Mouse (Mus musculus): ENCODE measurements around the gene Fgfr2. TPM values are rescaled to one million over a fixed set of nuclear protein-coding genes. Genes with fewer than 3 reads are reported as not detected.

The Fgfr2 gene
- polyA plus RNA-seq, 1 experiment from 2014 or later: 93.6 TPM

GRCm38 (mm10) chr7:130190329-130190975, 2932.7 kb downstream of the Fgfr2 start:
- 74% methylated on average over 15 of the region's 15 CpGs for WGBS
- no peaks in the 10 kb centered on the region for H3K4me1 ChIP-seq (replicated peaks; ENCODE audit: control insufficient read depth, insufficient read depth, low read length)
- H3K9me3 ChIP-seq (ENCODE audit: control insufficient read depth, low read length): no peaks in the 10 kb centered on the region
- H3K9ac ChIP-seq (ENCODE audit: low read length): no peak overlapping the region
- DNase-seq (ENCODE audit: low spot score) (no peak), ATAC-seq (replicated peaks; ENCODE audit: low FRiP score) (no peak)
- no peak overlapping the region for H3K4me3 ChIP-seq (ENCODE audit: low read depth, low read length)
- H3K4me2 ChIP-seq (ENCODE audit: low read depth, low read length, severe bottlenecking): no peak overlapping the region
- no peaks in the 10 kb centered on the region; the same call in none of the 2 replicates for H3K36me3 ChIP-seq (ENCODE audit: control insufficient read depth, insufficient read depth, low read length)
- no peak overlapping the region for H3K27ac ChIP-seq (ENCODE audit: low read depth, low read length)
- H3K27me3 ChIP-seq (ENCODE audit: control insufficient read depth, insufficient read depth, low read length): no peaks in the 10 kb centered on the region

DNA sequence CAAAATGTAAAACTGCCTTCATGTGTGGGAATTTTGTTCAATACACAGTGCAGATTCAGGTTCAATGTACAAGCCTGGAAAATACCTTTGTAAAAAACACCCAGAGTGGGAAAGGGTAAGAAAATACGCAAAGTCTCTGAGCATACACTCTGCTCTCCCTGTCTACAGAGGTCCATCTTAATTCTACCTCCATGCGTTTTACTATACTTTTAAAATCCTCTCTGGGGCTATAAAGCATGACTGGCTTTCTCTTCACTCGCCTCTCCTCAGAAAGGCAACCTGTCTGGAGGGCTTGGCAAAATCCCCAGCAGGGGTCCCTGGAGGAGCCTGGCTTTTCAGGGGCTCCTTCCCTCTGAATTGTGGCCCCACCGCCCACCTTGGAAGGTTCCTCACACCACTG, 2933.2 kb downstream of the Fgfr2 start:
- Histone ChIP-seq H3K27me3 (ENCODE audit: control insufficient read depth, insufficient read depth, low read length) (no peaks in the 10 kb centered on the region), H3K4me3 (ENCODE audit: low read depth, low read length) (no peak overlapping the region), H3K27ac (ENCODE audit: low read depth, low read length) (no peak overlapping the region), H3K9me3 (ENCODE audit: control insufficient read depth, low read length) (no peaks in the 10 kb centered on the region), H3K9ac (ENCODE audit: low read length) (no peak overlapping the region), H3K4me2 (ENCODE audit: low read depth, low read length, severe bottlenecking) (no peak overlapping the region), H3K36me3 (ENCODE audit: control insufficient read depth, insufficient read depth, low read length) (peaks cover 3% of the 10 kb centered on the region), H3K4me1 (replicated peaks; ENCODE audit: control insufficient read depth, insufficient read depth, low read length) (no peaks in the 10 kb centered on the region)
- ATAC-seq (replicated peaks; ENCODE audit: low FRiP score) (no peak), DNase-seq (ENCODE audit: low spot score) (no peak)
- WGBS: 75% methylated on average over 4 of the region's 4 CpGs

DNA sequence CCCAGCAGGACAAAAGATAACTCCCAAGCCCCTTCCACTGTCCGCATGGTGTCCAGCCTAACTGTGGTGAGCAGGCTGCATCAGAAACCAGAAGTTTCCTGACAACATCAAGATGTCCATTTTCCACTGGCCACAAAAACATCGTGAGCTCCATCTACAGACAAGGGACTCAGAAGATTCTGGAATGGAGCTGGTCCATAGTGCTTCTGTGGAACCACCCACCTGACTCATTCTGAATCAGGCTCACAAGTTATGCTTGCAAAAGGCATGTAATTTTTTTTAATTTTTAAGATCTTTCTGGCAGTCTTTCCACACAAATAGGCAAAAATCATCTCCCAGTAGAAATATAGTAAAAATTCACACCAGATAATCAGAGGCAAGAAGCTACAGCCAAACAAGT, 2935.0 kb downstream of the Fgfr2 start:
- WGBS: 94% methylated on average over 2 of the region's 2 CpGs
- Histone ChIP-seq H3K36me3 (ENCODE audit: control insufficient read depth, insufficient read depth, low read length) (peaks cover 3% of the 10 kb centered on the region), H3K27ac (ENCODE audit: low read depth, low read length) (no peak overlapping the region), H3K4me2 (ENCODE audit: low read depth, low read length, severe bottlenecking) (no peak overlapping the region), H3K4me1 (replicated peaks; ENCODE audit: control insufficient read depth, insufficient read depth, low read length) (no peaks in the 10 kb centered on the region), H3K27me3 (ENCODE audit: control insufficient read depth, insufficient read depth, low read length) (no peaks in the 10 kb centered on the region), H3K9ac (ENCODE audit: low read length) (no peak overlapping the region), H3K4me3 (ENCODE audit: low read depth, low read length) (no peak overlapping the region), H3K9me3 (ENCODE audit: control insufficient read depth, low read length) (no peaks in the 10 kb centered on the region; the same call in 1 of the 2 replicates)
- ATAC-seq (replicated peaks; ENCODE audit: low FRiP score): no peak
- no peak for DNase-seq (ENCODE audit: low spot score)

DNA sequence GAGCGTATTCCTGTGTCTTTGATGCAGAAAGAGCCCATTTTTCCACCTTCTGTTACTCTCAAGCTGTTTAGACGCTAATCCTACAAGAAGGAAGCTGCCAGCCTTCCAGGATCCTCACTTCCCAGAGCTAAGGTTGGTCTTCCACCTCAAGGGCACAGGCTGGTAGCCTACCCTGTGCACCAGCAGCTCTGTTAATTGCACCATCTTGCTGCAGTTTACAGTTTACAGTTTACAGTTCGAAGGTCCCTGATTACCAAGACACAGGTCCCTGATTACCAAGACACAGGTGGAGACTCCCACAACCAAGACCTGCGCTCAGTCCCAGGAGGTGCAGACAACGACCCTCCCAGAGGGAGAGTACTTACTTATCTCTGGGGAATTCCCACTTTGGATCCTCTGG, 2938.3 kb downstream of the Fgfr2 start:
- Histone ChIP-seq H3K4me1 (replicated peaks; ENCODE audit: control insufficient read depth, insufficient read depth, low read length) (no peaks in the 10 kb centered on the region; the same call in 1 of the 2 replicates), H3K9ac (ENCODE audit: low read length) (no peak overlapping the region), H3K4me3 (ENCODE audit: low read depth, low read length) (no peak overlapping the region), H3K4me2 (ENCODE audit: low read depth, low read length, severe bottlenecking) (no peak overlapping the region), H3K27me3 (ENCODE audit: control insufficient read depth, insufficient read depth, low read length) (no peaks in the 10 kb centered on the region), H3K36me3 (ENCODE audit: control insufficient read depth, insufficient read depth, low read length) (peaks cover 3% of the 10 kb centered on the region), H3K27ac (ENCODE audit: low read depth, low read length) (no peak overlapping the region), H3K9me3 (ENCODE audit: control insufficient read depth, low read length) (no peaks in the 10 kb centered on the region; the same call in 1 of the 2 replicates)
- 93% methylated on average over 5 of the region's 5 CpGs for WGBS
- ATAC-seq (replicated peaks; ENCODE audit: low FRiP score) (no peak), DNase-seq (ENCODE audit: low spot score) (no peak)

DNA sequence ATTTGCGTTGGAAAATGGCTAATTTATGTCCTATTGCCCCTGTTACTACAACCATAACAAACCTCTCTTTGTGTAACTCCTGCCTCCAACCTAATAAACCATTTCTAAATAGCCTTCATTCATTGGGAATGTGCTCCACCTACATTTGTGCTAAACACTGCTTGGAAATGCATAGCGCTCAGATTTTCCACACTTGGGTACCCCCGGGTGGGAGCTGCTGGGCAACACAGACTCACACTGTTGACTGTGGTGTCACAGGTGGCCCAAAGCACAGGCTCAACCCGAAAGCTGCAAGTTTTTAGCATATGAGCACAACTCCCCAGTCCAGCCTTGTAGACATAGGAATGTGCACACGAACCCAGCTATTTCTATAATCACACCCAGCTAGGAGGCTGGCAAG, 2939.2 kb downstream of the Fgfr2 start:
- H3K36me3 ChIP-seq (ENCODE audit: control insufficient read depth, insufficient read depth, low read length): peaks cover 3% of the 10 kb centered on the region

GRCm38 (mm10) chr7:130182551-130182950, 2940.6 kb downstream of the Fgfr2 start:
- Histone ChIP-seq H3K4me2 (ENCODE audit: low read depth, low read length, severe bottlenecking) (peak overlapping the region; percentile 12; the same call in 1 of the 2 replicates), H3K27me3 (ENCODE audit: control insufficient read depth, insufficient read depth, low read length) (no peaks in the 10 kb centered on the region), H3K36me3 (ENCODE audit: control insufficient read depth, insufficient read depth, low read length) (peaks cover 5% of the 10 kb centered on the region), H3K4me1 (replicated peaks; ENCODE audit: control insufficient read depth, insufficient read depth, low read length) (no peaks in the 10 kb centered on the region; the same call in 1 of the 2 replicates), H3K4me3 (ENCODE audit: low read depth, low read length) (no peak overlapping the region), H3K9me3 (ENCODE audit: control insufficient read depth, low read length) (no peaks in the 10 kb centered on the region; the same call in 1 of the 2 replicates), H3K27ac (ENCODE audit: low read depth, low read length) (no peak overlapping the region), H3K9ac (ENCODE audit: low read length) (no peak overlapping the region)
- WGBS: 17% methylated on average over 18 of the region's 18 CpGs
- ATAC-seq (replicated peaks; ENCODE audit: low FRiP score): no peak
- DNase-seq (ENCODE audit: low spot score): peak; percentile 68

More for the DNA sequence above, 2939.2 kb downstream of the Fgfr2 start:
- Histone ChIP-seq H3K4me1 (replicated peaks; ENCODE audit: control insufficient read depth, insufficient read depth, low read length) (no peaks in the 10 kb centered on the region; the same call in 1 of the 2 replicates), H3K4me2 (ENCODE audit: low read depth, low read length, severe bottlenecking) (no peak overlapping the region), H3K27me3 (ENCODE audit: control insufficient read depth, insufficient read depth, low read length) (no peaks in the 10 kb centered on the region), H3K9me3 (ENCODE audit: control insufficient read depth, low read length) (no peaks in the 10 kb centered on the region; the same call in 1 of the 2 replicates), H3K4me3 (ENCODE audit: low read depth, low read length) (no peak overlapping the region), H3K27ac (ENCODE audit: low read depth, low read length) (no peak overlapping the region), H3K9ac (ENCODE audit: low read length) (no peak overlapping the region)
- DNase-seq (ENCODE audit: low spot score) (no peak), ATAC-seq (replicated peaks; ENCODE audit: low FRiP score) (no peak)
- WGBS: 70% methylated on average over 5 of the region's 5 CpGs

GRCm38 (mm10) chr7:130178991-130179390, 2944.2 kb downstream of the Fgfr2 start:
- DNase-seq (ENCODE audit: low spot score) (no peak), ATAC-seq (replicated peaks; ENCODE audit: low FRiP score) (no peak)
- Histone ChIP-seq H3K4me2 (ENCODE audit: low read depth, low read length, severe bottlenecking) (no peak overlapping the region), H3K9ac (ENCODE audit: low read length) (no peak overlapping the region), H3K4me3 (ENCODE audit: low read depth, low read length) (no peak overlapping the region), H3K27me3 (ENCODE audit: control insufficient read depth, insufficient read depth, low read length) (no peaks in the 10 kb centered on the region), H3K36me3 (ENCODE audit: control insufficient read depth, insufficient read depth, low read length) (peaks cover 6% of the 10 kb centered on the region; the same call in 1 of the 2 replicates), H3K4me1 (replicated peaks; ENCODE audit: control insufficient read depth, insufficient read depth, low read length) (no peaks in the 10 kb centered on the region; the same call in 1 of the 2 replicates), H3K9me3 (ENCODE audit: control insufficient read depth, low read length) (no peaks in the 10 kb centered on the region; the same call in 1 of the 2 replicates), H3K27ac (ENCODE audit: low read depth, low read length) (no peak overlapping the region)
- WGBS: 65% methylated on average over 3 of the region's 3 CpGs

- Histone ChIP-seq H3K9me3 (ENCODE audit: control insufficient read depth, low read length) (no peaks in the 10 kb centered on the region), H3K36me3 (ENCODE audit: control insufficient read depth, insufficient read depth, low read length) (peaks cover 8% of the 10 kb centered on the region; the same call in 1 of the 2 replicates), H3K27ac (ENCODE audit: low read depth, low read length) (no peak overlapping the region), H3K27me3 (ENCODE audit: control insufficient read depth, insufficient read depth, low read length) (no peaks in the 10 kb centered on the region), H3K4me3 (ENCODE audit: low read depth, low read length) (no peak overlapping the region), H3K4me1 (replicated peaks; ENCODE audit: control insufficient read depth, insufficient read depth, low read length) (no peaks in the 10 kb centered on the region), H3K4me2 (ENCODE audit: low read depth, low read length, severe bottlenecking) (no peak overlapping the region), H3K9ac (ENCODE audit: low read length) (no peak overlapping the region)
- ATAC-seq (replicated peaks; ENCODE audit: low FRiP score): no peak
- WGBS: 80% methylated on average over 5 of the region's 5 CpGs
- no peak for DNase-seq (ENCODE audit: low spot score)
Measured at GRCm38 (mm10) chr7:130177009-130177408, 2946.1 kb downstream of the Fgfr2 start.

GRCm38 (mm10) chr7:130174525-130174924, 2948.6 kb downstream of the Fgfr2 start:
- H3K4me1 ChIP-seq (replicated peaks; ENCODE audit: control insufficient read depth, insufficient read depth, low read length): no peaks in the 10 kb centered on the region
- H3K9ac ChIP-seq (ENCODE audit: low read length): no peak overlapping the region
- ATAC-seq (replicated peaks; ENCODE audit: low FRiP score) (no peak), DNase-seq (ENCODE audit: low spot score) (no peak)
- no peak overlapping the region for H3K4me3 ChIP-seq (ENCODE audit: low read depth, low read length)
- WGBS: 86% methylated on average over 7 of the region's 7 CpGs
- H3K36me3 ChIP-seq (ENCODE audit: control insufficient read depth, insufficient read depth, low read length): peaks cover 15% of the 10 kb centered on the region; the same call in 1 of the 2 replicates
- H3K4me2 ChIP-seq (ENCODE audit: low read depth, low read length, severe bottlenecking): no peak overlapping the region
- H3K27me3 ChIP-seq (ENCODE audit: control insufficient read depth, insufficient read depth, low read length): no peaks in the 10 kb centered on the region
- no peak overlapping the region for H3K27ac ChIP-seq (ENCODE audit: low read depth, low read length)
- H3K9me3 ChIP-seq (ENCODE audit: control insufficient read depth, low read length): no peaks in the 10 kb centered on the region
